Mouse (Mus musculus) E14TG2a.4 (cell line): ENCODE results near the gene Grin2c.

Experiments used
- CTCF ChIP-seq: conservative IDR thresholded peaks from 2 replicates; pipeline ENCODE4 v1.5.1; 2014; ENCODE audit warnings: low read length
- NANOG ChIP-seq: IDR thresholded peaks from 2 replicates; pipeline ENCODE4 v1.6.1; 2014; ENCODE audit warnings: borderline replicate concordance, low read length, mixed read lengths

GRCm38 (mm10) chr11:115270148-115270861 lies 3.3 kb upstream of the Grin2c start:
- TF ChIP-seq CTCF (peak; percentile 91), NANOG (no peak)
